Mouse (Mus musculus): ENCODE results near the gene Eif2ak4.

Gene Eif2ak4

GRCm38 (mm10) chr2:118510447-118511310 is 122.3 kb downstream of the Eif2ak4 start:
- peak; percentile 64 for DNase-seq

- no peak for DNase-seq
These were observed 123.5 kb downstream of the Eif2ak4 start for GRCm38 (mm10) chr2:118511779-118512417.

- no peak for DNase-seq
These were observed 124.3 kb downstream of the Eif2ak4 start for GRCm38 (mm10) chr2:118512418-118513377.

- DNase-seq: no peak
These were observed 131.9 kb downstream of the Eif2ak4 start for GRCm38 (mm10) chr2:118520042-118520933.

- DNase-seq: no peak
These were observed 133.8 kb downstream of the Eif2ak4 start for GRCm38 (mm10) chr2:118522265-118522664.

- no peak for DNase-seq
These were observed 134.8 kb downstream of the Eif2ak4 start for GRCm38 (mm10) chr2:118523163-118523730.

GRCm38 (mm10) chr2:118524811-118525210 is 136.4 kb downstream of the Eif2ak4 start:
- DNase-seq: no peak

Data from cerebellum, adult 8-10 months (tissue).